Mouse (Mus musculus) lung, postnatal 0 days (tissue): Measurements from ENCODE around the gene Nphs1. TPM values are rescaled to one million over a fixed set of nuclear protein-coding genes. Genes with fewer than 3 reads are reported as not detected.

ENCODE experiments used
- ATAC-seq: fragments of 200-750 bp; cut with Nextera tagmentation; 2 replicates; pipeline ENCODE4 v1.8.0; 2017; ENCODE audit warnings: moderate library complexity
- DNase-seq: peaks from one replicate; pipeline ENCODE4 v3.0.0-alpha.2; 2016; ENCODE audit warnings: low spot score
- H3K27ac ChIP-seq: fragments of 300-500 bp; sonication (generic); 2 replicates; pipeline ENCODE4 v1.5.1; 2014; ENCODE audit warnings: antibody characterized with exemption, mild to moderate bottlenecking, low read length, mixed read lengths
- H3K27me3 ChIP-seq: fragments of 300-500 bp; sonication (generic); replicated peaks from 2 replicates; pipeline ENCODE4 v1.6.1; 2014; ENCODE audit warnings: low read length, mixed read lengths; ENCODE audit not compliant: insufficient read depth
- H3K36me3 ChIP-seq: fragments of 300-500 bp; sonication (generic); 2 replicates; pipeline ENCODE4 v1.6.1; 2014; ENCODE audit warnings: low read length, mixed read lengths; ENCODE audit not compliant: insufficient read depth
- H3K4me1 ChIP-seq: fragments of 300-500 bp; sonication (generic); 2 replicates; pipeline ENCODE4 v1.6.1; 2014; ENCODE audit warnings: antibody characterized with exemption, low read depth, low read length, mixed read lengths; ENCODE audit not compliant: insufficient read depth
- H3K4me2 ChIP-seq: fragments of 300-500 bp; sonication (generic); replicated peaks from 2 replicates; pipeline ENCODE4 v1.6.1; 2014; ENCODE audit warnings: low read depth, mild to moderate bottlenecking, low read length, moderate library complexity, mixed read lengths
- H3K4me3 ChIP-seq: fragments of 300-500 bp; sonication (generic); 2 replicates; pipeline ENCODE4 v1.5.1; 2014; ENCODE audit warnings: low read depth, low read length
- H3K9ac ChIP-seq: fragments of 300-500 bp; sonication (generic); replicated peaks from 2 replicates; pipeline ENCODE4 v1.6.1; 2014; ENCODE audit warnings: low read depth, mild to moderate bottlenecking
- H3K9me3 ChIP-seq: fragments of 300-500 bp; sonication (generic); 2 replicates; pipeline ENCODE4 v1.6.1; 2016; ENCODE audit warnings: low read length, mixed read lengths
- CTCF ChIP-seq: IDR thresholded peaks from 2 replicates; pipeline ENCODE4 v1.5.1; 2016; ENCODE audit warnings: antibody characterized with exemption, mild to moderate bottlenecking
- EP300 ChIP-seq: IDR thresholded peaks from 2 replicates; pipeline ENCODE4 v1.6.1; 2016; ENCODE audit warnings: antibody characterized with exemption, mild to moderate bottlenecking, control low read depth
- WGBS: fragments of 180-500 bp; shearing (Covaris S2); extraction: QIAGEN DNeasy Blood & Tissue Kit; methylation state at CpG from one replicate; pipeline ENCODE4 v1.1.7; 2014; 5-methylcytosine and 5-hydroxymethylcytosine counted together
- polyA plus RNA-seq: library from polyadenylated mRNA; unstranded; fragments of >200 nt; fragmentation: Nextera tagmentation; extraction: Ambion mirVana; gene quantifications from 2 replicates; pipeline ENCODE4 v1.2.1, GENCODE M21; 2015

Nphs1 gene
- polyA plus RNA-seq, 1 experiment from 2014 or later = 0.12 TPM

DNA sequence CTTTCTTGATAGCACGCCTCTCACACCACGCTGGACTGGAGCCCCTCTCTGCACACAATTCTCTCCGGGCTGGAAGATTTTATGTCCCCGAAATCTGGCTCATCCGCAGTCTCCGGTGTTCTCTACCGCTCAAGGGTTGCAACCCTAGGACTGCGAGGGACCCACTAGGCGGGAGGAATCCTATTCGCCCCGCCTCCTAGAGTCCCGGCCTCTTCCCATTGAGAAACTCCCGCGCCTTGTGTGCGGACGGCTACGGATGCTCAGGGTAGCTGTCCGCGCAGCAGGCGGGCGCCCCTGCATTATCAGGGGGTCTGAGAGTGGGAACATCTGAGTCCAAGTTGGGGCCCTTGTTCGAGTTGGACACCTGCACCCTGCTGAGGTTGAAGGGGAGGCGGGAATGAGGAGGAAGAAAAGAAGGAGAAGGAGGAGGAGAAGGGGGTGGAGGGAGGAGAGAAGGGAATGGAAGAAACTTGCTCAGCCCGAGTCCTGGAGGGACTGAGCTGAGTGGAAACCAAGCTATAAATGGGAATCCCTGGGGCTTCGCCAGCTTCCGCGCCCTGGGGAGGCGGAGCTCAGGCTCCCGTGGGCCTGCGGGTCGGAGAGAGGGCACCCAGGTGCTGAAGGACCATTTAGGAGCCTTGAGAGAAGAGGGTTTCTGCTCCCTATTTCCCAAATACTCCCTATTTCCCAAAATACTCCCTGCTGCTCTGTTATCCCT lies 1.0 kb upstream of the Nphs1 start:
- no peaks in the 10 kb centered on the region for H3K36me3 ChIP-seq
- peaks cover 44% of the 10 kb centered on the region for H3K27me3 ChIP-seq
- no peaks in the 10 kb centered on the region for H3K4me1 ChIP-seq
- DNase-seq = no peak
- H3K27ac ChIP-seq = no peak overlapping the region
- TF ChIP-seq EP300 (no peak), CTCF (no peak)
- under 1% methylated on average over 31 of the region's 31 CpGs for WGBS
- H3K9me3 ChIP-seq = no peaks in the 10 kb centered on the region
- H3K4me3 ChIP-seq = no peak overlapping the region
- no peak overlapping the region for H3K4me2 ChIP-seq
- no peak for ATAC-seq
- no peak overlapping the region for H3K9ac ChIP-seq

DNA sequence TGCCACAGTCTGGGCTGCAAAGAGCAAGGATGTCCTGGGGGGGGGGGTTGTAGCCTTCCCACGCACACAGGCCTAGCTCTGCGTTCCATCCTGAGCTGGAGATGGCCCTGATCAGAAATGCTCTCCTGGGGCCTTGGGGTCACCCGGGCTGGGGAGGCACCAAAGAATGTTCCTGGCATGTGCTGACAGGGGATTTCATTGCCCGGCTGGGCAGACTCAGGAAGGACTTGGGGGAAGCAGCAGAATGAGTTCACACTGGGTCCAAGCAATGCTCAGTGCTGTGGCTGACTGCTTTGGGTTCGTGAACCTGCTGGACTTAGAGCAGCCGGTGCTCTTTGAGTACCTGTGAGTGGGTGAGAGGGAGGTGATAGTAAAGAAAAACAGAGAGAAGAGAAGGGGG lies 1.4 kb downstream of the Nphs1 start:
- 36% methylated on average over 6 of the region's 6 CpGs for WGBS

DNA sequence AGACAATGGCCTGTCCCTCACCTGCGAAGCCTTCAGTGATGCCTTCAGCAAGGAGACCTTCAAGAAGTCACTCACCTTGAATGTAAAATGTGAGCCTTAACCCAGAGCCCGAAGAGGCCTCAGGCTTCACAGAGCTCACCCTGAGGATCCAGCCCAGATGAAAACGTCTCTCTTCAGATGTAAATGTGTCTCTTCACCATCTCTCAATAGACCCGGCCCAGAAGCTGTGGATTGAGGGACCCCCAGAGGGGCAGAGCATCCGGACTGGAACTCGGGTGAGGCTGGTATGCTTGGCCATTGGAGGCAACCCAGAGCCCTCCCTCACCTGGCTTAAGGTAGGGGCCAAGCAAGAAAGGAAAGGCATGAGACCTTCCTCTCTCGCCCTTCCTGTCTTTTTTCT lies 5.5 kb downstream of the Nphs1 start:
- 41% methylated on average over 7 of the region's 7 CpGs for WGBS
- Histone ChIP-seq H3K4me1 (no peaks in the 10 kb centered on the region), H3K4me3 (no peak overlapping the region), H3K9me3 (no peaks in the 10 kb centered on the region), H3K36me3 (no peaks in the 10 kb centered on the region), H3K27ac (no peak overlapping the region), H3K4me2 (no peak overlapping the region), H3K9ac (no peak overlapping the region), H3K27me3 (peaks cover 16% of the 10 kb centered on the region; the same call in 1 of the 2 replicates)
- no peak for TF ChIP-seq EP300
- TF ChIP-seq CTCF = no peak
- DNase-seq = no peak
- no peak for ATAC-seq

More for the DNA sequence above, 1.4 kb downstream of the Nphs1 start:
- H3K36me3 ChIP-seq = no peaks in the 10 kb centered on the region
- H3K4me3 ChIP-seq = no peak overlapping the region
- TF ChIP-seq EP300 = no peak
- TF ChIP-seq CTCF = no peak
- H3K9me3 ChIP-seq = no peaks in the 10 kb centered on the region
- H3K4me1 ChIP-seq = no peaks in the 10 kb centered on the region
- H3K4me2 ChIP-seq = no peak overlapping the region
- H3K27ac ChIP-seq = no peak overlapping the region
- peaks cover 28% of the 10 kb centered on the region for H3K27me3 ChIP-seq
- no peak overlapping the region for H3K9ac ChIP-seq
- ATAC-seq (no peak), DNase-seq (no peak)

DNA sequence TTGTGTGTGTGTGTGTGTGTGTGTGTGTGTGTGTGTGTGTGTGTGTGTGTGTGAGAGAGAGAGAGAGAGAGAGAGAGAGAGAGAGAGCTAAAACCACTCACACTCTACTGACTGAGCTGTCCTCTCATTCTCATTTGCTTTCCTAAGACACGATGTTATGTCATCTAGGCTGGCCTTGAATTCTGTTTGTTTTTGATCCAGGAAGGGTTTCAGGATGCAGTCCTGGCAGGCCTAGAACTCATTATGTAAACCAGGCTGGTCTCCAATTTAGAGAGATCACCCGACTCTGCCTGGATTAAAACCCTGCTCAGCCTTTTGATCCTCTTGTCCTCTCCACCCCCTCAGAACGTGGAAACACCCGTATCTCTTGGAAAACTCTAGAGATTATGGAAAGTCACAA lies 5.9 kb downstream of the Nphs1 start:
- ATAC-seq (no peak), DNase-seq (no peak)
- Histone ChIP-seq H3K4me1 (no peaks in the 10 kb centered on the region), H3K27ac (no peak overlapping the region), H3K36me3 (no peaks in the 10 kb centered on the region), H3K27me3 (peaks cover 13% of the 10 kb centered on the region; the same call in 1 of the 2 replicates), H3K4me3 (no peak overlapping the region), H3K4me2 (no peak overlapping the region), H3K9ac (no peak overlapping the region), H3K9me3 (no peaks in the 10 kb centered on the region)
- no peak for TF ChIP-seq CTCF
- TF ChIP-seq EP300 = no peak
- WGBS = 21% methylated on average over 4 of the region's 4 CpGs

DNA sequence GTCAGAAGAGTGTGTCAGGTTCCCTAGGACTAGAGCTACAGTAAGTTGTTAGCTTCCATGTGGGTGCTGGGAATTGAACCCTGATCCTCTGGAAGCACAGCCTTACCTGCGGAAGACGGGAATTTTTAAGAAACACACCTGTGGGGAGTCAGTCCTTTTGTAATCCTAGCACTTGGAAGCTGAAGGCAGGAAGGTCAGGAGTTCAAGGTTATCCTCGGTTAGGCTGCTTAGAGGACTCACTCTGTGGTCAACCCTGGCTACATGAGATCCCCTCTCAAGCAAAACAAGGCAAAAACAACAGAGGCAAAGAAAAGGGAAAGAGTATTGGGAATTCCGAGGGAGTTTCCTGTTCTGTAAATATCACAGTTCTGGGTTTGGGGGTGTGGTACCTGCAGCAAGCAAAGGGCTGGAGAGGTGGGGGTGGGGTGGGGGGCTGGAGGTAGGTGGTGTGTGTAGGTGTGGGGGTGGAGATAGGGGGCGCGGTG lies 6.7 kb downstream of the Nphs1 start:
- H3K4me3 ChIP-seq = no peak overlapping the region
- no peaks in the 10 kb centered on the region for H3K9me3 ChIP-seq
- no peaks in the 10 kb centered on the region for H3K4me1 ChIP-seq
- H3K9ac ChIP-seq = no peak overlapping the region
- no peak overlapping the region for H3K4me2 ChIP-seq
- no peak for TF ChIP-seq EP300
- no peak for TF ChIP-seq CTCF
- no peaks in the 10 kb centered on the region for H3K36me3 ChIP-seq
- no peak for DNase-seq
- 17% methylated on average over 6 of the region's 6 CpGs for WGBS
- no peak for ATAC-seq
- peaks cover 13% of the 10 kb centered on the region; the same call in 1 of the 2 replicates for H3K27me3 ChIP-seq
- no peak overlapping the region for H3K27ac ChIP-seq

DNA sequence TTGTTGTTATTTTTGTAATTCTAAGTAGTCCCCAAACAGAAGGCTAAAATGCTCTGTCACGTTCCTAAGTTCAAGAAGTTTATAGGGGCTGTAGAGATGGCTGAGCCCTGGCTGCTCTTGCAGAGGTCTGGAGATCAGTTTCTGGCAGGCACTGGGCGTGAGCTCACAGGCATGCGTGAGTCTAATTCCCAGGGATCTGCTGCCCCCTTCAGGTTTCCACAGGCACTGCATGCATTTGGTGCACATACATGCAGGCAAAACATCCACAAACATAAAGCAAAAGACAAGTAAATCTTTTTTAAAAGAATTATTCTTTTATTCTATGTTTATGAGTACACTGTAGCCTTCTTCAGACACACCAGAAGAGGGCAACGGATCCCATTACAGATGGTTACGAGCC lies 14.3 kb downstream of the Nphs1 start:
- WGBS = 41% methylated on average over 5 of the region's 5 CpGs
- DNase-seq (no peak), ATAC-seq (no peak)
- Histone ChIP-seq H3K27me3 (peaks cover under 1% of the 10 kb centered on the region; the same call in 1 of the 2 replicates), H3K4me1 (no peaks in the 10 kb centered on the region), H3K9ac (no peak overlapping the region), H3K27ac (no peak overlapping the region), H3K36me3 (no peaks in the 10 kb centered on the region), H3K4me3 (no peak overlapping the region), H3K4me2 (no peak overlapping the region), H3K9me3 (no peaks in the 10 kb centered on the region)
- no peak for TF ChIP-seq EP300
- TF ChIP-seq CTCF = peak; percentile 66
